Mouse (Mus musculus) intestine, postnatal 0 days (tissue): ENCODE data around the gene Slf2. TPM values are rescaled to one million over a fixed set of nuclear protein-coding genes. Genes with fewer than 3 reads are reported as not detected.

Experiments
- ATAC-seq: fragments of 200-750 bp; cut with Nextera tagmentation; 2 replicates; pipeline ENCODE4 v1.8.0; 2017; ENCODE audit warnings: mild to moderate bottlenecking, moderate TSS enrichment, moderate library complexity
- H3K27ac ChIP-seq: fragments of 300-500 bp; sonication (generic); 2 replicates; pipeline ENCODE4 v1.5.1; 2014; ENCODE audit warnings: mild to moderate bottlenecking, low read depth, low read length, moderate library complexity
- H3K27me3 ChIP-seq: fragments of 300-500 bp; sonication (generic); replicated peaks from 2 replicates; pipeline ENCODE4 v1.6.1; 2014; ENCODE audit warnings: low read length, mixed read lengths; ENCODE audit not compliant: control insufficient read depth, insufficient read depth
- H3K36me3 ChIP-seq: fragments of 300-500 bp; sonication (generic); 2 replicates; pipeline ENCODE4 v1.6.1; 2014; ENCODE audit warnings: mild to moderate bottlenecking, moderate library complexity; ENCODE audit not compliant: control insufficient read depth, insufficient read depth
- H3K4me1 ChIP-seq: fragments of 300-500 bp; sonication (generic); replicated peaks from 2 replicates; pipeline ENCODE4 v1.6.1; 2014; ENCODE audit warnings: antibody characterized with exemption, low read length, mixed read lengths; ENCODE audit not compliant: control insufficient read depth, insufficient read depth
- H3K4me2 ChIP-seq: fragments of 300-500 bp; sonication (generic); replicated peaks from 2 replicates; pipeline ENCODE4 v1.6.1; 2014; ENCODE audit warnings: low read depth, mild to moderate bottlenecking, moderate library complexity
- H3K4me3 ChIP-seq: fragments of 300-500 bp; sonication (generic); 2 replicates; pipeline ENCODE4 v1.5.1; 2014; ENCODE audit warnings: low read depth, low read length
- H3K9ac ChIP-seq: fragments of 300-500 bp; sonication (generic); 2 replicates; pipeline ENCODE4 v1.6.1; 2014; ENCODE audit warnings: mild to moderate bottlenecking, low read depth, low read length
- H3K9me3 ChIP-seq: fragments of 300-500 bp; sonication (generic); 2 replicates; pipeline ENCODE4 v1.6.1; 2016; ENCODE audit warnings: mixed run types; ENCODE audit not compliant: control insufficient read depth
- CTCF ChIP-seq: sonication (generic); IDR thresholded peaks from 2 replicates; pipeline ENCODE4 v1.5.1; 2016; ENCODE audit warnings: low read depth, mild to moderate bottlenecking, control low read depth, antibody characterized with exemption, moderate library complexity
- WGBS: fragments of 180-500 bp; shearing (Covaris S2); extraction: QIAGEN DNeasy Blood & Tissue Kit; methylation state at CpG from one replicate; pipeline ENCODE4 v1.1.7; 2014; 5-methylcytosine and 5-hydroxymethylcytosine counted together
- polyA plus RNA-seq: library from polyadenylated mRNA; unstranded; fragments of >200 nt; fragmentation: Nextera tagmentation; extraction: Ambion mirVana; gene quantifications from 2 replicates; pipeline ENCODE4 v1.2.1, GENCODE M21; 2015

The Slf2 gene
- 11.4 and 13.4 TPM in 2 replicates for polyA plus RNA-seq

GRCm38 (mm10) chr19:44930744-44931453 lies at the start of gene Slf2:
Gene Slf2, plus strand, starts transcription at chr19:44931151.
- Histone ChIP-seq H3K27ac (peak within 1 kb of the TSS; percentile 63), H3K4me1 (0 out of 2 replicates have a peak, but pooled peaks cover 3% of the 10 kb centered on the region), H3K9ac (peak within 1 kb of the TSS; percentile 80), H3K4me2 (peak within 1 kb of the TSS; percentile 72), H3K4me3 (peak within 1 kb of the TSS; percentile 98), H3K9me3 (no peaks in the 10 kb centered on the region), H3K27me3 (no peaks in the 10 kb centered on the region), H3K36me3 (peaks cover 7% of the 10 kb centered on the region)
- peak; percentile 52 for TF ChIP-seq CTCF
- under 1% methylated on average over 55 of the region's 55 CpGs for WGBS
- peak; percentile 98 for ATAC-seq

- ATAC-seq: no peak
- peak overlapping the region; percentile 26 for H3K4me3 ChIP-seq
- WGBS: 2% methylated on average over 30 of the region's 31 CpGs
Measured at GRCm38 (mm10) chr19:44882552-44883024, 48.4 kb upstream of the Slf2 start.

GRCm38 (mm10) chr19:44884331-44884730 lies 46.6 kb upstream of the Slf2 start:
- H3K36me3 ChIP-seq: no peaks in the 10 kb centered on the region
- H3K4me1 ChIP-seq: no peaks in the 10 kb centered on the region
- ATAC-seq: no peak
- H3K27ac ChIP-seq: no peak overlapping the region
- H3K27me3 ChIP-seq: peaks cover 54% of the 10 kb centered on the region
- no peak overlapping the region for H3K9ac ChIP-seq
- no peak overlapping the region for H3K4me2 ChIP-seq
- 47% methylated on average over 3 of the region's 3 CpGs for WGBS
- H3K9me3 ChIP-seq: no peaks in the 10 kb centered on the region
- H3K4me3 ChIP-seq: no peak overlapping the region
- TF ChIP-seq CTCF: no peak

More at GRCm38 (mm10) chr19:44882552-44883024, 48.4 kb upstream of the Slf2 start:
- peaks cover 46% of the 10 kb centered on the region for H3K27me3 ChIP-seq
- peak overlapping the region; percentile 51 for H3K4me2 ChIP-seq
- TF ChIP-seq CTCF: no peak
- H3K36me3 ChIP-seq: no peaks in the 10 kb centered on the region
- H3K9me3 ChIP-seq: no peaks in the 10 kb centered on the region
- H3K4me1 ChIP-seq: no peaks in the 10 kb centered on the region
- no peak overlapping the region for H3K27ac ChIP-seq
- H3K9ac ChIP-seq: peak overlapping the region; percentile 8; the same call in 1 of the 2 replicates

- Histone ChIP-seq H3K4me1 (no peaks in the 10 kb centered on the region), H3K36me3 (no peaks in the 10 kb centered on the region), H3K9ac (no peak overlapping the region), H3K27me3 (peaks cover 45% of the 10 kb centered on the region), H3K9me3 (no peaks in the 10 kb centered on the region), H3K4me2 (no peak overlapping the region), H3K4me3 (no peak overlapping the region), H3K27ac (no peak overlapping the region)
- WGBS: 27% methylated on average over 3 of the region's 3 CpGs
- TF ChIP-seq CTCF: no peak
- ATAC-seq: no peak
Measured at GRCm38 (mm10) chr19:44886475-44886874, 44.5 kb upstream of the Slf2 start.

GRCm38 (mm10) chr19:44887679-44888235 lies 43.2 kb upstream of the Slf2 start:
- no peak overlapping the region for H3K4me3 ChIP-seq
- no peaks in the 10 kb centered on the region for H3K36me3 ChIP-seq
- ATAC-seq: no peak
- H3K27ac ChIP-seq: no peak overlapping the region
- no peaks in the 10 kb centered on the region for H3K4me1 ChIP-seq
- no peaks in the 10 kb centered on the region for H3K9me3 ChIP-seq
- no peak overlapping the region for H3K9ac ChIP-seq
- TF ChIP-seq CTCF: peak; percentile 94
- H3K27me3 ChIP-seq: peaks cover 38% of the 10 kb centered on the region
- 25% methylated on average over 7 of the region's 7 CpGs for WGBS
- H3K4me2 ChIP-seq: no peak overlapping the region

GRCm38 (mm10) chr19:44889548-44889947 lies 41.4 kb upstream of the Slf2 start:
- H3K27ac ChIP-seq: no peak overlapping the region
- H3K9me3 ChIP-seq: no peaks in the 10 kb centered on the region
- TF ChIP-seq CTCF: no peak
- H3K4me1 ChIP-seq: no peaks in the 10 kb centered on the region
- no peaks in the 10 kb centered on the region for H3K36me3 ChIP-seq
- peaks cover 23% of the 10 kb centered on the region for H3K27me3 ChIP-seq
- H3K4me2 ChIP-seq: no peak overlapping the region
- no peak for ATAC-seq
- no peak overlapping the region for H3K4me3 ChIP-seq
- no peak overlapping the region for H3K9ac ChIP-seq
- WGBS: 50% methylated on average over 6 of the region's 6 CpGs
